Mouse (Mus musculus) left cerebral cortex, postnatal 10 days (tissue): Measurements from ENCODE around the gene Patj. TPM values are rescaled to one million over a fixed set of nuclear protein-coding genes. Genes with fewer than 3 reads are reported as not detected.
A peak's percentile ranks its signal among the peaks of the same experiment; 100 is the strongest.
"Not testable (repeated sequence)": the region's sequence is repeated elsewhere in the genome, so short reads cannot be mapped to it uniquely, and the experiment has no call there.

Source experiments
- DNase-seq, 2 experiments: peaks; one replicate each; pipeline ENCODE4 v3.0.0; 2021 to 2022; ENCODE audit warnings: low spot score in 2 of 2, mixed read lengths in 1 of 2; ENCODE audit errors: extremely low spot score in 1 of 2
- intact Hi-C: fragments of 180-260 bp; cut with DNase I; formaldehyde crosslinking; loops from one replicate; pipeline ENCODE4 v1.15.1; 2025
- total RNA-seq, 2 experiments: library from RNA; stranded (reverse); gene quantifications; 2 replicates each; pipeline ENCODE4 v1.2.3; 2021

Patj gene
- 1 to 10 TPM; 7.7 to 8.1 TPM for total RNA-seq

DNA sequence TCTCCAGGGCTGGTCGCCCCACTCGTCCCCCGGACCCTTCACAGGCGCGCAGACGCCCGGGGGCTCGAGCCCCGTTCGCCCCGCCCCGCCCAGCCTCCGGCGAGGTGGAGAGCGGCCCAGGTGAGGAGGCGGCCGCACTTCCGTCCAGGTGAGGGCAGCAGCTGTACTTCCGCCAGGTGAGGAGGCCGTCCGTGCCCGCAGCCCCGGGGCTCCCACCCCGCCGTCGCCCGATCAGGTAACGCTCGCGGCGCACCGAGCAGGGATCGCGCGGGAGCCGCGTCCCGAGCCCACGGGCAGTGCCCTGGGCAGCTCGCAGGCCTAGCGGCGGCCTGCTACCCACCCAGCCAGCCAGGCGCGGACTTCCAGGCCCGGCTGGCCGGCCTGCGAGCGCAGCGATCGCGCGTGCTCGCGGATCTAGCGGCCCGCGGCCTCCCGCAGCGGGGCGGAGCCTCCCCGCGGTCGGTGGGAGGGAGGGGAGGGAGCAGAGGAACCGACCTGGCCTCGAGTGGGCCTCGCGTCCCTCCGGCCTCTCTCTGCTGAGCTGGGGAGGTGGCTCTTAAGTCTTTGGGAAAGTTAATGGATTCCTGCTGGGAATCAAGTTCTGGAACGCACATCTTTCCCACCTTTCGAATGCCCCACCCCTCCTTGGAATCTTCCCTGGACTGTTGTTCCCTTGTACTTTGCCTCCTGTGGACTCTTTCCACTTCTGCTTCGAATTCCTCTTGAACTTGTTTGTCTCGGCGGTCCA lies at the start of gene Patj:
Patj (plus strand) TSS at position 96 of the 748 bp plus-strand sequence.
- peak; percentile 17 to 80 for DNase-seq
- intact Hi-C loops: no loop called here

DNA sequence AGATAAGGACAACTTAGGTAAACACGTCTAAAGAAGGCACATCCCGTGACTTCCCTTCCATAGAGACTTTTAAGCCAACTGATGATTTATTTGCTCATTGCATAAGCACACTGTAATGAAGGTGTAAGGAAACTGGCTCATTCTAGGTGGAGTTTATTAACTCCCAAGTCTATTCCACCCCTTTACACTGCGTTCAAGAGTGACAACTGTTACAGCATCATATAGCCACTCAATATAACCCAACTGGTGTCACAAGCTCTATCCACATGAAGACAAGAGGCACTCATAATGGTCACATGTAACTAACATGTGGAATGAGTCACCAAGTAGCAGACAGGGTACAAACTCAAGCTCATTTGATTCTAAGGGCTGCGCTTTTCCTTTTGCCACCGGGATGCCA lies 47.0 kb upstream of the Patj start:
- DNase-seq: no peak
- intact Hi-C loops: no loop called here

DNA sequence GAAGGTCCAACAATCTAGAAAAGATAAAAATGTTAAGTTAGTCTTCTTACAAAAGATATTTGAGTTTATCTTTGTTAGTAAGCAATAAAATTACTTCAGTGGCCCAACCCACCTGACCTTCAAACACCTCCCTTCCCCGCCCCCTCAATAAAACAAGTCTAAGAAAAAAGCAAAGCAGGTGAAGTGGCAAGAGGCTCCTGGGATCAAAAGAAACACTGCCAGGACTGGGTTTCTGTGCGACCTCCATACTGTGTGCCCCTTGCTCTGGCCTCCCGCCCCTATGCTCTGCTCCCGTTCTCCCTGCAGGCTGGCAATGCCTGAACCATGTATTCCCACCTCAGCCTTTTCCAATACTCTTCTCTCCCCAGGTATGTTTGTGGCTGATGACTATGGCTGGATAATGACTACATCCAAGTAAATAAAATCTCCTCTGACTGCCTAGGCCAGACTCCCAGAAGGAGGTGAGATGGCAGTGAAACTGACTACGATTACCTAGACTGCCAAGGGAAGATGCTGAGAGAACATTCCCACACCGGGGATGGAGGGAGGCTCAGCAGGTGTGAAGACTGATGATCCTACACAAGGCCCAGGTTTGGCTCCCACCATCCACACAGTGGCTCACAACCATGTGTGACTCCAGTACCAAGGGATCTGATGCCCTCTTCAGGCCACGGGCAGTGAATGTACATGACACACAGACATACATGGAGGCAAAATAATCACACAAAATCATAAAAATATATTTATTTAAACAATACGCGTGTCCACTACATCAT lies 37.4 kb upstream of the Patj start:
- no peak for DNase-seq
- intact Hi-C loops: no loop called here

DNA sequence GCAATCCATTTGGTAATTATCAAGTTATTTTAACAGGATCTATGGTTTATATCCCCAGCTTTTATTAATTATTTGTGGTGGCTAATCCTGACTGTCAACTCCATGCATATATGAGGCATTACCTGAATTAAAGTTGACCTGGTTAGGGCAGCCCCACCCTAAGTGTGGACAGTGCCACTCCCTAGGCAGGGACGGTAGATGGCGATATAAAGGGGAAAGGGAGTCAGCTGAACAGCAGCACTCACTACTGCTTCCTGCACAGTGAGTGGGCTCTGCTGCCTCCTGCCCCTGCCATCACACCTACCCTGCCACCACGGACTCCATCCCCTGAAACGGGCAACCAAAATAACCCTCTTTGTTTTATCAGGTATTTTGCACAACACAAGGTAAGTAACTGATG lies 20.2 kb upstream of the Patj start:
- intact Hi-C loops: no loop called here
- DNase-seq: no peak

DNA sequence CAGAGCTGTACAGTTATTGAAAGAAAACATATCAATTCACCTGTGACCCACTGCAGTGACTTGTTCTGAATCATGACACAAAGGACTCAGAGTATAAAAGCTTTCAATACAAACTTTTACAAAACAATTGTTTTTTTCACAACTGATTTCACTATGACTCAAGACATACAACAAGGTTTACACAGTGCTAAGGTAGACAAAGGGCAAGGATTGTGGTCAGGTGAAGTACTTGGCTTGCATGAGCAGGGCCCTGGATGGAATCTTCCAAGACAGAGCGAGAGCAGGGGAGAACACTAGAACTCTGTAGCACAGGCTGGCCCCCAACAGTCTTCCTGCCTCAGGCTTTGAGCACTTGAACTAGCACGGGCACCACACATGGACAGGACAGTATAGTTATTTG lies 18.6 kb upstream of the Patj start:
- DNase-seq: no peak
- intact Hi-C loops: no loop called here

DNA sequence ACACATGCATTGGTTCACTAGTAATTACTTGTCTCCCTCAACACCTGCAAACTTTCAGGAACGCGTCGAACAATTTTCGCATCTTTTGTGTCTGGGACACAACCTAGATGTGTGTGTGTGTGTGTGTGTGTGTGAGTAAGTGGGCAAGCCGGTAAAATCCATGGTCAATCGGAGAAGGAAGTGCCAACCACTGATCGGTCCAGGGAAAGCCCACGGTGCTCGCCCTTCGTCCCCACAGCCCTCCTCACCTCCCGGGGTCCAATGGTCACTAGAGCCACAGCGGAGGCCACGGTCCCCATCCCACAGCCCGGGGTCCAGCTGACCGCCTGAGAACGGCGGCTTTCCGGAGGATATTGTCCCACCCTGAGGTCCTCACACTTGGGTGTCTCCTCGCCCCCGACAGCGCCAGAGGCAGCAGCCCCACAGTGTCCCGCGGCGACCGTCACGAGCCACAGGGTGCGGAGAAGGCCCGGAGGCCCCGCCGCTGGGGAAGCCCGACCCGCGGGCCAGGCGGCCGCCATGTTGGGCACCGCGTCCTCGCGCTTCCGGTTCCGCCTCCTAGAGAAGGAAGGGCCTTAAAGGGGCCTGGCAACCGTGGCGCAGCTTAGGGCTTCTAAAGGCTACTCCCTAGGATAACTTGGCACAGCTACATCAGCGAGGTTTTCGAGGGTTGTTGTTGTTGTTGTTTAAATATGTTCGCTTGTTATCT lies 12.7 kb upstream of the Patj start, which contains the start of gene Tm2d1:
Tm2d1 (minus strand) TSS at position 591 of the 709 bp plus-strand sequence.
- intact Hi-C loops: no loop called here
- peak; percentile 64 to 91 for DNase-seq

DNA sequence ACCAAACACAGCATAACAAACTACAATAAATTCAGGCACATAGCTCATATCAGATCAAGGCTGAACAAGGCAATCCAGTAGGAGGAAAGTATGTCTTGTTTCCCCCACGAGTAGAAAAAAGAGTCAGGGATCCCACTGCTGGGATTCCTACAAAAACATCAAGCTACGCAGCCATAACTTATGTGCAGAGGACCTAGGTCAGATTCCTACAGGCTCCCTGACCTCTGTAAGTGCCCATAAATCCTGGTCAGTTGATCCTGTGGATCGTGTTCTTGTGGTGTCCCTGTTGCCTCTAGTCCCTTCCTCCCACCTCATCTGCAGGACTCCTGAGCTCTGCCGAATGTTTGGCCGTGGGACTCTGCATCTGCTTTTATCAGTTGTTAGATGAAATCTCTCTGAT lies 10.5 kb upstream of the Patj start:
- no peak for DNase-seq
- intact Hi-C loops: no loop called here

DNA sequence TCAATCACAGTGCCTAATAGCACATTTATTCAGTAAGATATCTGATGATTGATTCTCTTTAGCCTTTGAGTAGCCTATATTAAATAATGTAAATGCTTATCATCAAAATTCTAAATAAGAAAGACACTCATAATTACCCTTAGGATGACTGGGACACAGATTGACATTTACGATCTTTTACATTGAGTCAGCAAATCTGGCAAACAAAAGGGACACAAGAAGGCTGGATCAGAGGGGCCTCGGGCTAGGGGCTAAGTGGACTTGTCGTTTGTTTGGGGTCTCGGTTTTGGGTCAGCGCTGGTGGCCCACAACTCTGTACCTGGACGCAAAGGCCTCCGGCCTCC lies 267 bp upstream of the Patj start:
- intact Hi-C loops: no loop called here
- no peak for DNase-seq

DNA sequence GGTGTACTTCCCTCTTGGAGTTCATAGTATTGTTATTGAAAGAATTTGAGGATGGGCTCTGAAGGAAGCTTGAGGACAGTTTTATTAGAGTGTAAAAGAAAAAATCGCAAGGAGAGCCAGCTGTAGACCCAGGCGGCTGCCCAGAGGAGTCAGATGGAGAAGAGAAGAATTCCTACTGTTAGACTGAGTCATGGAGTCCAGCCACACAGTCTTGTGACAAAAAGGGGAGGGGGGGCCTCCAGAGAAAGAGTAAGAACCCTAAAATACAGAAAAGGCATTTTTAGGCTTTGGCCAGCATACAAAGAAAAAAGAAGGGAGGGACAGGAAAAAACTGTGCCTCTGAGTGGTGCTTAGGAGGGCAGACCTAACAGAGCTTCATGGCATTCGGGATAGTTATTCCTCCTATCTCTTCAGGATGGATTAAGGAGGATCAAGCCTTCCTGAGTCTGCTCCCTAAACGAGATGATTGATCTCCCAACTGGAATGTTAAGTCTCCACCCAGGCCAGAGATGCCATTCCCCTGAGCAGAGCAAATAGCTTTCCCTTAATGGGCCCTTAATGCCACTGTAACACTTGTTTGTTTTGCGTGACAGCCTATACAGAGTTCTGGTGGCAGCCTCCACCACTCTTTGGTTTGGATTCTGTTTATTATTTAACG lies 5.5 kb downstream of the Patj start:
- intact Hi-C loops: no loop called here
- DNase-seq: no peak

DNA sequence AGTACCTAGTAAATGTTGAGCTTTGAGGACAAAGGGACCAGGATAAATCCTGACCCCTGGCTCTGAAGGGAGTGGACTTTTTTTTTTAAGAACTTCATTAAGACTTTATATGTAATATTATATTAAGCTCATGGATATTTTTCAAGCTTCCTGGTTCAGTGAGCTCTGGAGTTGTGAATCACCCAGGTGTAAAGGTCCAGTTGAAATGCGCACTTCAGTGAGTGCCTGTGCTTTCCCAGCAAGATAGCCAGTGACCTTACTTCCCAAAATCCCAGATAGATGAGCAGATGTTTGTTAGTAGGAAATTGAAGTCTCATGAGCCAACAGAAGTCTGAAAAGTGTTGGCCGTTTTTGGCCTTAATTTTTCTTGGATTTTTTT lies 6.0 kb downstream of the Patj start:
- intact Hi-C loops: no loop called here
- DNase-seq: no peak

DNA sequence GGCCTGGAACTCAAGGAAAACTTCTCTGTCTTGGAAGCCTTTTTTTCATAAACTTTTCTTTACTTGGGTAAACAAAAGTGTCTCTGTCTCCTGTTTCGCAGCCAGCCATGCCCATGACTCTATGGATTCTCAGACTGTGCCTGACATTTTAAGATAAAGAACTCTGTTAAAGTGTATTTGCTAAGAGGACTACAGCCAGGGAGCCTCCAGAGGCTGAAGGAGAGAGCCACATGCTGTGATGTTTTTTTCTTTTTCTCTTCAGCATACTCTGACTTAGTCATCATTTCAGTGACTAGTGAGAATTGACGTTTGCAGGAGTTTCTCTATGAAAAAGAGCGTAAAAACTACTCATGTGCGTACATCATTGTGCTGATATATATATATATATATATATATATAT lies 7.9 kb downstream of the Patj start:
- intact Hi-C loops: no loop called here
- DNase-seq: no peak

DNA sequence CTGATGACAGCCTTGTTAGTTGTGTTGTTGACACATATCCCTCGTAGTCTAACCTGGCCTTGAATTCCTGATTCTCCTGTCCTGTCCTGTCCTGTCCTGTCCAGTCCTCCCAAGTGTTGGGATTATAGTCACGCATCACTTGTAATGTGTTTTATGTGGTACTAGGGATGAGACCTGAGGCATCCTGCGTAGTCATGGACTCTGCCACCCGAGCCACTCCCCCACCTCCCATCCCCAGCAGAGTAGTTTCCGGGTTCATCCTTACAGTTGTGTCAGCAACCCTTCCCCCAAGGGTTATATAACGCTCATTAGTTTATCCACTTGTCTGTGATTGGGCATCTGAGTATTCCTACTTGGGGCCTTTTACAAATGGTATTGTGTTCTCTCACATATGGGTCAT lies 8.8 kb downstream of the Patj start:
- intact Hi-C loops: no loop called here
- DNase-seq: no peak

DNA sequence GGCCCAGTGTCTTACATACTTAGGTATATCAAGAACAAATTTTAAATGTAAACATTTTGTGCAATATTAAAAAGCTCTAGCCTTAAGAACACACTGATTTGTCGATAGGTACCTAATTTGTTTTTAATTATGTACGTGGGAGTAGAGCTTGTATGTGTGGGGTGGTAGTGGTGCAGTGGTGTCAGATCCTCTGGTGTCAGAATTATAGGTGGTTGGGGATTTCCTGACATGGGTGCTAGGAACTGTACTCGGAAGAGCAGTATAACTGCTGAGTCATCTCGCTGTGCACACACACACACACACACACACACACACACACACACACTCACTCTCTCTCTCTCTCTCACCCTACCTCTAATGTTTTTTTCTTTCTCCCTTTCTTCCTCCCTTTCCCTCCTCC lies 12.9 kb downstream of the Patj start:
- DNase-seq: no peak
- intact Hi-C loops: no loop called here

DNA sequence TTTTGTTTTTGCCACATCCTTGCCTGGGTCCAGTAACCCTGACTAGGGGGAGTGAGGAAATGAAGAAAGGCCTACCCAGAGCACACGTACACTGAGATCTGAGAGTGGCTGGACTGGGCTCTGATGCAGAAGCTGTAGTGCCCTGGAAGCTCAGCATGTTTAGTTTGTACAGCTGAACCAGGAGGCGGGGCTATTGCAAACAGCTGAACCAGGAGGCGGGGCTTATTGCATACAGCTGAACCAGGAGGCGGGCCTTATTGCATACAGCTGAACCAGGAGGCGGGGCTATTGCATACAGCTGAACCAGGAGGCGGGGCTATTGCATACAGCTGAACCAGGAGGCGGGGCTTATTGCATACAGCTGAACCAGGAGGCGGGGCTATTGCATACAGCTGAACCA lies 19.6 kb downstream of the Patj start:
- intact Hi-C loops, DNase-seq: not testable (repeated sequence)

DNA sequence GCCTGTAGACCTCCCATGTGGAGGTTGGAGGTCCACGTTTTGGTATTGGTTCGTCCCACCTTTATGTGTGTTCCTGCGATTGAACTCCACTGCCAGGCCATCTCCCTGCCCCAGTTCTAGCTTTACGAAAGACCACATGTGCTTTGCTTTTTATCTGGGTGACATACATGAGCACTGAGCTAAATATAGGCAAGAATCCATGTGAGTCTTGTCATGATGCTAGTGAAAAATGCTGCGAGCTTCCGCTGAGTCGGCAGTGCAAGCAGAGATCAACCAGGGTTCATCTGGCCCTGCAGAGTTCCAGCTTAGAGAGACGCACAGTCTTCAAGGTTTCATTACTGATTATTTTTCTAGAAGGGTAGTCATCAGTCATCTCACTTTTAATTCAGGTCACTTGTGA lies 32.8 kb downstream of the Patj start:
- intact Hi-C loops: no loop called here
- DNase-seq: no peak

DNA sequence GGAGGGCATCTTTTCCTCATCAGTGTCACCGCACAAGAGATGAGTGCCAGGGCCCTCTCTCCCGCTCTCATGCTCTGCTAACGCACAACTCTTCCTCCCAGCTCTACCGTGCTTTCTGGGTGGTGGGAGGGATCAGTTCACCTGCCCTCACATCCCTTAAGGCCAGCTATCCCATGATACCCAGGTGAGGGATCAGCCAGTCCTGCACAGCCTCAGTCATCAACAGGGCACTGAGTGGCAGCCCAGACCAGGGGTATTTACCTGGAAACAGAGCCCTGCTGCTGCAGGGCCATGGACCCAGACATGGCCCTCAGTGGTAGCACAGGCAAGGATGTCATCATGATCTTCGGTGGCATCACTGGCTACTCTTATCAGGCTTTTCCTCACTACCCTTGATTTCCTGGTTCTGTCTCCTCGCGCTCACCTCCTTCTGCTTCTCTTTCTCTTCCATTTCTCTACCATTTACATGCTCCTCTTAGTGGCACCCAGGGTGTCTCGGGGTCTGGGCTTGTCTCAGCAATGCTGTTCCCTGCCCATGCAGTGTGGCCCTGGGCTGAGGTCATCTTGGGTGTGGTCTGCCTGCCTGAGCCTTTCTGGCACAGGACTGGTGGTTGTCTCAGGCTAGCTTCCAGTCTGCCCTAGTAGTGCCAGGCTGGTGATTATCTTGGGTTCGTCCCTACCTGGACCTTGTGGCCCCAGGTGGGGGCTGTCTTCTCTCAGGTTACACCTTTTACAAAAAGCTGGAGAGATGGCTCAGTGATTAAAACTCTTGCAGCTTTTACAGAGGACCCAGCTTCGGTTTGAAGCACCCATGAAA lies 40.3 kb downstream of the Patj start:
- DNase-seq: no peak
- intact Hi-C loops: no loop called here

DNA sequence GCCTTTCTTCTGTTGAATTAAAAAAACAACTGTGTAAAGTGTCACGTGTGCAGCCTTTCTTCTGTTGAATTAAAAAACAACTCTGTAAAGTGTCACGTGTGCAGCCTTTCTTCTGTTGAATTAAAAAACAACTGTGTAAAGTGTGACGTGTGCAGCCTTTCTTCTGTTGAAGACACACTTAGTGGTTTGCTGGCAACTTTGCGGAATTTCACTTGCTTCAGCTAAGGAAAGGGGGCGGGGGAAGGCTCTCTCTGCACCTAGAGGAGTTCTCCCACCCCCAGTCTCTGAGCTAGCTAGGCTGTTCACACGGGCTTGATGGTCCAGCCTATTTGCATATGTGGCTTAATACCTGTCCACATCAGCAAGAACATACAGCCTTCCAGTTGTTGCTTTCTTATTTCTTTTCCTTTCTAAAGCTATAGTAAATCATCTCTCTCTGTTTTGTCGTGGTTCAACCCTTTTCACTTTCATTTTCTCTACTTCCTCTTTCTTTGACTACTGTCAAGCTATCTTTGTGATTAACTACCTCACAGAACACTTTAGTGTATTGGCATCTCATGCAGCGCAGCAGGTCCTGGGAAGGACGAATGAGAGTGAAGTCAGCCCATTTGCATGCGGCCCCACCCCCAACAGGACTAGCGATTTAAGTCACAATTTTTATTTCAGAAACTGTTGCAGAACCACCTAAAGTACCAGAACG lies 41.2 kb downstream of the Patj start:
- intact Hi-C loops: no loop called here
- DNase-seq: no peak
